Mouse (Mus musculus) limb, embryonic 10.5 days (tissue): ENCODE measurements around the gene Mok. TPM values are rescaled to one million over a fixed set of nuclear protein-coding genes. Genes with fewer than 3 reads are reported as not detected.

Experiments used
- DNase-seq: peaks from one replicate; pipeline ENCODE4 v3.0.0-alpha.2; 2017; ENCODE audit warnings: low spot score
- H3K27ac ChIP-seq: fragments of 300-500 bp; sonication (generic); 2 replicates; pipeline ENCODE4 v1.5.1; 2016; ENCODE audit warnings: mild to moderate bottlenecking
- H3K27me3 ChIP-seq: fragments of 300-500 bp; sonication (generic); 2 replicates; pipeline ENCODE4 v1.6.1; 2016; ENCODE audit warnings: low read depth, mild to moderate bottlenecking; ENCODE audit not compliant: poor library complexity, severe bottlenecking
- H3K36me3 ChIP-seq: fragments of 300-500 bp; sonication (generic); 2 replicates; pipeline ENCODE4 v1.6.1; 2016; ENCODE audit warnings: mild to moderate bottlenecking, moderate library complexity
- H3K4me1 ChIP-seq: fragments of 300-500 bp; sonication (generic); 2 replicates; pipeline ENCODE4 v1.6.1; 2016
- H3K4me3 ChIP-seq: fragments of 300-500 bp; sonication (generic); 2 replicates; pipeline ENCODE4 v1.5.1; 2016; ENCODE audit warnings: mild to moderate bottlenecking, moderate library complexity
- H3K9me3 ChIP-seq: fragments of 300-500 bp; sonication (generic); replicated peaks from 2 replicates; pipeline ENCODE4 v1.6.1; 2016; ENCODE audit warnings: mild to moderate bottlenecking
- WGBS: fragments of 180-500 bp; shearing (Covaris S2); methylation state at CpG from one replicate; pipeline ENCODE4 v1.1.7; 2016; 5-methylcytosine and 5-hydroxymethylcytosine counted together
- polyA plus RNA-seq: library from polyadenylated mRNA; unstranded; fragments of >200 nt; fragmentation: Nextera tagmentation; extraction: Ambion mirVana; gene quantifications from 2 replicates; pipeline ENCODE4 v1.2.1, GENCODE M21; 2016

Mok gene
- polyA plus RNA-seq, 1 experiment from 2014 or later: 6.5 TPM

GRCm38 (mm10) chr12:110797842-110798431 lies 42.8 kb downstream of the Mok start:
- no peaks in the 10 kb centered on the region for H3K9me3 ChIP-seq
- DNase-seq: no peak
- H3K27me3 ChIP-seq: no peaks in the 10 kb centered on the region
- no peak overlapping the region for H3K27ac ChIP-seq
- peaks cover 43% of the 10 kb centered on the region for H3K36me3 ChIP-seq
- H3K4me3 ChIP-seq: no peak overlapping the region
- WGBS: 93% methylated on average over 10 of the region's 10 CpGs
- H3K4me1 ChIP-seq: 0 out of 2 replicates have a peak, but pooled peaks cover 7% of the 10 kb centered on the region

GRCm38 (mm10) chr12:110797202-110797601 lies 43.5 kb downstream of the Mok start:
- 0 out of 2 replicates have a peak, but pooled peaks cover 7% of the 10 kb centered on the region for H3K4me1 ChIP-seq
- H3K36me3 ChIP-seq: peaks cover 50% of the 10 kb centered on the region
- H3K4me3 ChIP-seq: no peak overlapping the region
- H3K27ac ChIP-seq: no peak overlapping the region
- 91% methylated on average over 6 of the region's 6 CpGs for WGBS
- H3K9me3 ChIP-seq: no peaks in the 10 kb centered on the region
- no peaks in the 10 kb centered on the region for H3K27me3 ChIP-seq
- DNase-seq: no peak

GRCm38 (mm10) chr12:110796748-110797147 lies 44.0 kb downstream of the Mok start:
- 89% methylated on average over 6 of the region's 6 CpGs for WGBS
- H3K4me1 ChIP-seq: 0 out of 2 replicates have a peak, but pooled peaks cover 3% of the 10 kb centered on the region
- no peak overlapping the region for H3K27ac ChIP-seq

GRCm38 (mm10) chr12:110795035-110795434 lies 45.7 kb downstream of the Mok start:
- Histone ChIP-seq H3K4me1 (0 out of 2 replicates have a peak, but pooled peaks cover 3% of the 10 kb centered on the region), H3K4me3 (no peak overlapping the region), H3K27me3 (no peaks in the 10 kb centered on the region), H3K9me3 (no peaks in the 10 kb centered on the region), H3K36me3 (peaks cover 52% of the 10 kb centered on the region), H3K27ac (no peak overlapping the region)
- WGBS: 94% methylated on average over 6 of the region's 6 CpGs
- no peak for DNase-seq

More at GRCm38 (mm10) chr12:110796748-110797147, 44.0 kb downstream of the Mok start:
- Histone ChIP-seq H3K36me3 (peaks cover 51% of the 10 kb centered on the region), H3K9me3 (no peaks in the 10 kb centered on the region), H3K4me3 (no peak overlapping the region), H3K27me3 (no peaks in the 10 kb centered on the region)
- no peak for DNase-seq

- no peaks in the 10 kb centered on the region for H3K27me3 ChIP-seq
- peaks cover 39% of the 10 kb centered on the region for H3K36me3 ChIP-seq
- 94% methylated on average over 8 of the region's 8 CpGs for WGBS
- peaks cover 3% of the 10 kb centered on the region; the same call in 1 of the 2 replicates for H3K4me1 ChIP-seq
- H3K9me3 ChIP-seq: no peaks in the 10 kb centered on the region
- DNase-seq: no peak
- H3K4me3 ChIP-seq: no peak overlapping the region
- no peak overlapping the region for H3K27ac ChIP-seq
These were observed 49.7 kb downstream of the Mok start for GRCm38 (mm10) chr12:110791026-110791425.

GRCm38 (mm10) chr12:110790580-110790979 lies 50.2 kb downstream of the Mok start:
- H3K9me3 ChIP-seq: no peaks in the 10 kb centered on the region
- H3K27ac ChIP-seq: no peak overlapping the region
- H3K4me3 ChIP-seq: no peak overlapping the region
- 95% methylated on average over 4 of the region's 4 CpGs for WGBS
- H3K36me3 ChIP-seq: peaks cover 36% of the 10 kb centered on the region
- no peaks in the 10 kb centered on the region for H3K27me3 ChIP-seq
- no peak for DNase-seq
- peaks cover 3% of the 10 kb centered on the region; the same call in 1 of the 2 replicates for H3K4me1 ChIP-seq

- Histone ChIP-seq H3K4me3 (no peak overlapping the region), H3K27me3 (no peaks in the 10 kb centered on the region), H3K4me1 (peaks cover 3% of the 10 kb centered on the region; the same call in 1 of the 2 replicates), H3K36me3 (peaks cover 43% of the 10 kb centered on the region), H3K9me3 (no peaks in the 10 kb centered on the region), H3K27ac (no peak overlapping the region)
- DNase-seq: no peak
- 80% methylated on average over 4 of the region's 4 CpGs for WGBS
These were observed 54.5 kb downstream of the Mok start for GRCm38 (mm10) chr12:110786243-110786642.

GRCm38 (mm10) chr12:110784211-110784610 lies 56.5 kb downstream of the Mok start:
- H3K4me3 ChIP-seq: no peak overlapping the region
- no peaks in the 10 kb centered on the region for H3K27me3 ChIP-seq
- no peak overlapping the region for H3K27ac ChIP-seq
- peaks cover 54% of the 10 kb centered on the region for H3K36me3 ChIP-seq
- no peaks in the 10 kb centered on the region for H3K9me3 ChIP-seq
- no peak for DNase-seq
- WGBS: 90% methylated on average over 2 of the region's 2 CpGs
- peaks cover 3% of the 10 kb centered on the region; the same call in 1 of the 2 replicates for H3K4me1 ChIP-seq

- no peak for DNase-seq
- Histone ChIP-seq H3K4me1 (no peaks in the 10 kb centered on the region), H3K36me3 (peaks cover 57% of the 10 kb centered on the region), H3K27ac (no peak overlapping the region), H3K4me3 (no peak overlapping the region), H3K27me3 (no peaks in the 10 kb centered on the region), H3K9me3 (no peaks in the 10 kb centered on the region)
- 92% methylated on average over 1 of the region's 1 CpGs for WGBS
These were observed 58.5 kb downstream of the Mok start for GRCm38 (mm10) chr12:110782278-110782677.

- 90% methylated on average over 8 of the region's 8 CpGs for WGBS
- Histone ChIP-seq H3K4me1 (peaks cover 2% of the 10 kb centered on the region), H3K27me3 (no peaks in the 10 kb centered on the region), H3K9me3 (no peaks in the 10 kb centered on the region), H3K27ac (no peak overlapping the region), H3K4me3 (no peak overlapping the region), H3K36me3 (peaks cover 54% of the 10 kb centered on the region)
- no peak for DNase-seq
These were observed 59.6 kb downstream of the Mok start for GRCm38 (mm10) chr12:110781181-110781580.

GRCm38 (mm10) chr12:110779296-110779695 lies 61.4 kb downstream of the Mok start:
- H3K27ac ChIP-seq: no peak overlapping the region
- no peak overlapping the region for H3K4me3 ChIP-seq
- DNase-seq: no peak
- H3K4me1 ChIP-seq: peaks cover 12% of the 10 kb centered on the region
- no peaks in the 10 kb centered on the region for H3K27me3 ChIP-seq
- H3K9me3 ChIP-seq: no peaks in the 10 kb centered on the region
- H3K36me3 ChIP-seq: peaks cover 41% of the 10 kb centered on the region
- 91% methylated on average over 7 of the region's 7 CpGs for WGBS

GRCm38 (mm10) chr12:110777853-110778252 lies 62.9 kb downstream of the Mok start:
- no peaks in the 10 kb centered on the region for H3K27me3 ChIP-seq
- peaks cover 34% of the 10 kb centered on the region for H3K36me3 ChIP-seq
- H3K27ac ChIP-seq: no peak overlapping the region
- 95% methylated on average over 5 of the region's 5 CpGs for WGBS
- peaks cover 12% of the 10 kb centered on the region for H3K4me1 ChIP-seq
- no peaks in the 10 kb centered on the region for H3K9me3 ChIP-seq
- H3K4me3 ChIP-seq: no peak overlapping the region
- no peak for DNase-seq

GRCm38 (mm10) chr12:110775628-110776426 lies 64.9 kb downstream of the Mok start:
- no peak overlapping the region for H3K27ac ChIP-seq
- no peak overlapping the region for H3K4me3 ChIP-seq
- no peaks in the 10 kb centered on the region for H3K27me3 ChIP-seq
- DNase-seq: no peak
- H3K36me3 ChIP-seq: peaks cover 19% of the 10 kb centered on the region; the same call in 1 of the 2 replicates
- 73% methylated on average over 5 of the region's 5 CpGs for WGBS
- peaks cover 12% of the 10 kb centered on the region for H3K4me1 ChIP-seq
- no peaks in the 10 kb centered on the region for H3K9me3 ChIP-seq
